Mouse (Mus musculus): ENCODE results near the gene Rtn1. TPM values are rescaled to one million over a fixed set of nuclear protein-coding genes. Genes with fewer than 3 reads are reported as not detected.
A peak's percentile ranks its signal among the peaks of the same experiment; 100 is the strongest.

Rtn1 gene
- total and polyA plus RNA-seq, 3 experiments = 0.44 TPM; not detected in 2

GRCm38 (mm10) chr12:72279129-72279875, 129.6 kb downstream of the Rtn1 start:
- H3K36me3 ChIP-seq (replicated peaks) = no peaks in the 10 kb centered on the region
- ATAC-seq (ENCODE audit: extremely low read depth, insufficient number of reproducible peaks, low FRiP score, poor library complexity, severe bottlenecking) = no peak
- H3K4me3 ChIP-seq (ENCODE audit: low read depth, low read length) = no peak overlapping the region
- H3K4me1 ChIP-seq (ENCODE audit: insufficient read depth, low read depth, low read length) = no peaks in the 10 kb centered on the region
- no peaks in the 10 kb centered on the region; the same call in 1 of the 2 replicates for H3K9me3 ChIP-seq (replicated peaks)
- no peak for DNase-seq (ENCODE audit: low spot score)
- TF ChIP-seq GATA1 (IDR thresholded peaks at IDR 0.05; ENCODE audit: borderline replicate concordance, low read length) (no peak), POLR2AphosphoS5 (IDR thresholded peaks at IDR 0.05; ENCODE audit: insufficient replicate concordance, low read depth, low read length) (no peak), TAL1 (conservative IDR thresholded peaks at IDR 0.05; ENCODE audit: low read depth, low read length) (no peak), CTCF (IDR thresholded peaks at IDR 0.05; ENCODE audit: low read depth, low read length) (no peak), GATA2 (IDR thresholded peaks at IDR 0.05; ENCODE audit: borderline replicate concordance, low read depth, low read length) (no peak)
- H3K27me3 ChIP-seq (ENCODE audit: insufficient read depth, low read length) = no peaks in the 10 kb centered on the region

GRCm38 (mm10) chr12:72273721-72274414, 135.0 kb downstream of the Rtn1 start:
- Histone ChIP-seq H3K27me3 (ENCODE audit: insufficient read depth, low read length) (no peaks in the 10 kb centered on the region; the same call in 1 of the 2 replicates), H3K4me1 (ENCODE audit: insufficient read depth, low read depth, low read length) (no peaks in the 10 kb centered on the region), H3K4me3 (ENCODE audit: low read depth, low read length) (no peak overlapping the region), H3K36me3 (replicated peaks) (no peaks in the 10 kb centered on the region), H3K9me3 (replicated peaks) (no peaks in the 10 kb centered on the region; the same call in 1 of the 2 replicates)
- DNase-seq (ENCODE audit: low spot score) = no peak
- TF ChIP-seq CTCF (IDR thresholded peaks at IDR 0.05; ENCODE audit: low read depth, low read length) = no peak
- TF ChIP-seq GATA1 (IDR thresholded peaks at IDR 0.05; ENCODE audit: borderline replicate concordance, low read length) = no peak
- TF ChIP-seq POLR2AphosphoS5 (IDR thresholded peaks at IDR 0.05; ENCODE audit: insufficient replicate concordance, low read depth, low read length) = no peak
- no peak for ATAC-seq (ENCODE audit: extremely low read depth, insufficient number of reproducible peaks, low FRiP score, poor library complexity, severe bottlenecking)

- ATAC-seq (ENCODE audit: extremely low read depth, insufficient number of reproducible peaks, low FRiP score, poor library complexity, severe bottlenecking) = no peak
- no peaks in the 10 kb centered on the region for H3K27me3 ChIP-seq (ENCODE audit: insufficient read depth, low read length)
- H3K36me3 ChIP-seq (replicated peaks) = no peaks in the 10 kb centered on the region
- DNase-seq (ENCODE audit: low spot score) = no peak
- H3K4me1 ChIP-seq (ENCODE audit: insufficient read depth, low read depth, low read length) = no peaks in the 10 kb centered on the region
- H3K9me3 ChIP-seq (replicated peaks) = no peaks in the 10 kb centered on the region
- TF ChIP-seq GATA1 (IDR thresholded peaks at IDR 0.05; ENCODE audit: borderline replicate concordance, low read length) (no peak), CTCF (IDR thresholded peaks at IDR 0.05; ENCODE audit: low read depth, low read length) (peak; percentile 74; the same call in 1 of the 2 replicates)
- H3K4me3 ChIP-seq (ENCODE audit: low read depth, low read length) = no peak overlapping the region
Observed at GRCm38 (mm10) chr12:72267614-72268013, 141.2 kb downstream of the Rtn1 start.

- Histone ChIP-seq H3K9me3 (replicated peaks) (0 out of 2 replicates have a peak, but pooled peaks cover 2% of the 10 kb centered on the region), H3K36me3 (replicated peaks) (no peaks in the 10 kb centered on the region), H3K27me3 (ENCODE audit: insufficient read depth, low read length) (no peaks in the 10 kb centered on the region), H3K4me3 (ENCODE audit: low read depth, low read length) (no peak overlapping the region), H3K4me1 (ENCODE audit: insufficient read depth, low read depth, low read length) (no peaks in the 10 kb centered on the region)
- ATAC-seq (ENCODE audit: extremely low read depth, insufficient number of reproducible peaks, low FRiP score, poor library complexity, severe bottlenecking) (no peak), DNase-seq (ENCODE audit: low spot score) (no peak)
- no peak for TF ChIP-seq TAL1 (conservative IDR thresholded peaks at IDR 0.05; ENCODE audit: low read depth, low read length)
- TF ChIP-seq GATA1 (IDR thresholded peaks at IDR 0.05; ENCODE audit: borderline replicate concordance, low read length) = no peak
- TF ChIP-seq CTCF (IDR thresholded peaks at IDR 0.05; ENCODE audit: low read depth, low read length) = no peak
- no peak for TF ChIP-seq POLR2AphosphoS5 (IDR thresholded peaks at IDR 0.05; ENCODE audit: insufficient replicate concordance, low read depth, low read length)
- no peak for TF ChIP-seq GATA2 (IDR thresholded peaks at IDR 0.05; ENCODE audit: borderline replicate concordance, low read depth, low read length)
Observed at GRCm38 (mm10) chr12:72265261-72266228, 143.3 kb downstream of the Rtn1 start.

GRCm38 (mm10) chr12:72263213-72264103, 145.4 kb downstream of the Rtn1 start:
- no peak for ATAC-seq (ENCODE audit: extremely low read depth, insufficient number of reproducible peaks, low FRiP score, poor library complexity, severe bottlenecking)
- TF ChIP-seq POLR2AphosphoS5 (IDR thresholded peaks at IDR 0.05; ENCODE audit: insufficient replicate concordance, low read depth, low read length) (no peak), TAL1 (conservative IDR thresholded peaks at IDR 0.05; ENCODE audit: low read depth, low read length) (no peak), GATA2 (IDR thresholded peaks at IDR 0.05; ENCODE audit: borderline replicate concordance, low read depth, low read length) (no peak), CTCF (IDR thresholded peaks at IDR 0.05; ENCODE audit: low read depth, low read length) (no peak), GATA1 (IDR thresholded peaks at IDR 0.05; ENCODE audit: borderline replicate concordance, low read length) (no peak)
- no peak for DNase-seq (ENCODE audit: low spot score)

More at GRCm38 (mm10) chr12:72263213-72264103, 145.4 kb downstream of the Rtn1 start:
- Histone ChIP-seq H3K9me3 (replicated peaks) (0 out of 2 replicates have a peak, but pooled peaks cover 2% of the 10 kb centered on the region), H3K27me3 (ENCODE audit: insufficient read depth, low read length) (no peaks in the 10 kb centered on the region; the same call in 1 of the 2 replicates), H3K36me3 (replicated peaks) (no peaks in the 10 kb centered on the region), H3K4me3 (ENCODE audit: low read depth, low read length) (no peak overlapping the region), H3K4me1 (ENCODE audit: insufficient read depth, low read depth, low read length) (no peaks in the 10 kb centered on the region)
